Mouse (Mus musculus) brown adipose tissue, adult 24 weeks (tissue): ENCODE results near the gene Smok3a. TPM values are rescaled to one million over a fixed set of nuclear protein-coding genes. Genes with fewer than 3 reads are reported as not detected.

Experiments
- H3K27ac ChIP-seq: fragments of 200-500 bp; replicated peaks from 2 replicates; pipeline ENCODE4 v1.5.1; 2012; ENCODE audit warnings: low read depth, mild to moderate bottlenecking, low read length
- H3K4me1 ChIP-seq: fragments of 200-500 bp; 2 replicates; pipeline ENCODE4 v1.6.1; 2012; ENCODE audit warnings: low read length, mixed read lengths; ENCODE audit not compliant: control insufficient read depth, insufficient read depth, insufficient read length
- H3K4me3 ChIP-seq: fragments of 200-500 bp; 2 replicates; pipeline ENCODE4 v1.5.1; 2012; ENCODE audit warnings: low read depth, mild to moderate bottlenecking, low read length, moderate library complexity; ENCODE audit not compliant: insufficient read depth
- polyA plus RNA-seq: library from polyadenylated mRNA; stranded (reverse); fragments of >200 nt; gene quantifications from 2 replicates; pipeline ENCODE4 v1.2.4, GENCODE M21; 2012; ENCODE audit not compliant: missing spikeins, insufficient read depth, insufficient read length

The Smok3a gene
- polyA plus RNA-seq, 1 experiment: not detected

DNA sequence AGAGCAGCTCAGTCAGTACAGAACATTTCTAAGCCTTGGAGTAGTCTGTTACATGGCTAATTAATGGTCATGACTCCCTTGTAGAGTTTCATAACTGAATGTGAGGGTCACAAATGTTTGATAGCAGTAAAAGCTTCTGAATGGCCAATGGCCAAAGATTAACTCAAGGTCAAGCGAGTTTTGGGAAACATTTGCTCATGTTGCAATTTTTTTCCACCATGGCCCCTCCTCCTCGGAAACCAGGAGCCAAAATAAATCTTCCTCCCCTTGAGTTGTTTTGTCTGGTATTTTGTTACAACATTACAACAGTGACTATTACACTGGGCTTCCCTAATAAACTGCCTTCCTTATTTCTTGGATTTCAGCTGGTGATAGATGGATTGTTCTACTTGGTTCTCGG, 54.6 kb downstream of the Smok3a start:
- no peaks in the 10 kb centered on the region for H3K4me1 ChIP-seq
- H3K27ac ChIP-seq: no peak overlapping the region
- H3K4me3 ChIP-seq: no peak overlapping the region

DNA sequence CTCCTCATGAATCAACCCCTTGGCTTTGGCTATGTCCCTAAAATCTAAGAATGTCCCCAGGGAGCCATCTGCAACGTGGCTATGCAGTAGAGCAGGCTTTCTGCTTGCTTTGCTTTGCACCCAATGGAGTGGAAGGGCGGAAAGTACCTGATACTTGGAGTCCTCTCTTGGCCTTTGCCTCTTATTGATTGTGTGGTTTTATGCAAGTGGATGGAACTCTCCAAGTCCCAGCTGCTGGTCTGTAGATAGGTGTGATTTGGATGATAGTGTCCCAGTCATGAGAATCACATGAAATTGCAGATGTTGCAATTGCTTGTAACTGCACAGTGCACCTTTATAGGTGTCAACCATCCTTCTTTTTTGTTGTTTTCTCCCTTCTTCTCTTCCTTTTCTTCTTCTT, 55.1 kb downstream of the Smok3a start:
- Histone ChIP-seq H3K27ac (no peak overlapping the region), H3K4me3 (no peak overlapping the region), H3K4me1 (no peaks in the 10 kb centered on the region)

DNA sequence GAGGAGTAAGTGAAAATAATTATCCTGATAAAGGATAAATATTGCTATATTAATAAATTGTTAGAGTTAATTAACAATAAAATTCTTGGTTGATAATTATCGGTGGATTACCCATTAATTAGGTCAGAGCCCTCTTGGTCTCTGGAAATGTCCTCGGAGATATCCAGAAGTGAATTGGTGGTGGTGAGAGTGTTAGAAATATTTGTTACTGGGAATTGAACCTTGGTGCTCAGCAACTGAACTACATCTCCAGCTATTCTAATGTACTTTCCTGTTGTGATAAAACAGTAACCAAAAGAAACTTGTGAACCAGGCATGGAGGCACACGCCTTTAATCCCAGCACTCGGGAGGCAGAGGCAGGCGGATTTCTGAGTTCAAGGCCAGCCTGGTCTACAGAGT, 59.4 kb downstream of the Smok3a start:
- H3K4me1 ChIP-seq: 0 out of 2 replicates have a peak, but pooled peaks cover 2% of the 10 kb centered on the region
- no peak overlapping the region for H3K27ac ChIP-seq
- no peak overlapping the region for H3K4me3 ChIP-seq

DNA sequence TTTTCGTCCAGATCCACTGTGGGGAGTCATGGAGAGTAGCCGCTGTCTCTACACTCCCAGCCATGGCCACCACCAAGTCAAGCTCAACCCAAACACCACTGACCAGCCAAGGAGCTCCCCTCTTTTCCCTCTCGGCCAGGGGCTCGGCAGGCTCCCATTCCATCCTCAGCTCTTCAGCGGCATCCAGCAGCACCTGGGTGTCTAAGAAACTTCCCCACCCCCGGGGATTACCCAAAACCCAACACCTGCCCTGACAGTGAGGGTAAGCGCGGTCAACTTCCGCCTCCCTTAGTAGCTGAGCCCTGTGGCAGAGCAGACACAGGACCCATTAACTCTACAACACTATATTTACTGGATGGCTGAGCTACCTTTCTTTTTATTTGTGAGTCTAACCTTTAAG, 60.4 kb downstream of the Smok3a start:
- Histone ChIP-seq H3K27ac (no peak overlapping the region), H3K4me3 (no peak overlapping the region), H3K4me1 (peaks cover 4% of the 10 kb centered on the region; the same call in 1 of the 2 replicates)

DNA sequence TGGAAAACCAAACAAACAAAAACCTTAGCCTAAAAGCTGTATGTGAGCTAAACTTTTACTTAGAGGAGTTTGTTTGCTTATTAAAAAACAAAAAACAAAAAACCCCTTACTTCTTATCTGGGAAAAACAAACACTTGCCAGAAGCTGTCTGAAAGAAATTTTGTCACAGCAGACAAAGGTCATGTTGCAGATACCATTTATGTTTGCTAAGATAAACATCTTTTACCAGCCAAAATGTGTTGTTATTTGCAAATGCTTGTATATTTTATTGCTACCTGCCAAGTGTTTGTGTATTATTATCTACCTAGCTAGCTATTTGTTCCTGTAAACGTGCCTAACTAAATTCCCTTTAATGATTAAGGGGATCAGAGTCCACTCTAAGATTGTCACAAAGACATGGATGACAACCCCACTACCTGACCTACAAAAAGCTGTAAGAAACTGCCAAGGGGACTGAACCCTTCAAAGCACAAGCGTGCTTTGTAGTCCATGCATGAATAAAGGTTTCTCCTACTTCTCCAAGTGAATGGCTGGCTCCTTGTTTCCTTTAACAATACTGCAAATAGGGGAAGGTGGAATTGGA, 62.3 kb downstream of the Smok3a start:
- Histone ChIP-seq H3K4me3 (no peak overlapping the region), H3K4me1 (peaks cover 4% of the 10 kb centered on the region; the same call in 1 of the 2 replicates), H3K27ac (no peak overlapping the region)

DNA sequence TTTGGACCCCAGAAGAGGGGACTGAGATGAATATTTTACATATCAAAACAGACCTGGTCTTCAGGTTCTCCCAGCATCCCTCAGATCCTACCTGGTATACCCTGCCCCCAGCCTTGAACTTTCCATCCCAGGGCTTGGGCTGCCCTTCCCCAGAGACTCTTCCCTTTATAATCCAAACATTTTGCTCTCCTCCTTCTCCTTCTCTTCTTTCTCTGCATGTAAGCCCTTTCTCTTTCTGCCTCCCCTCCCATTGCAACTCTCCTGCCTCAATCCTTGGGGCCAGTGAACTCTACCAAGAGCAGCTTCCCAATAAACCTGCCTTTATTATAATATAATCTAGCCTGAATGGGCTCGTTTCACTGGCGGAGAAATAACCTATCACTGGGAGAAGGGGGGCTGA, 62.9 kb downstream of the Smok3a start:
- peaks cover 4% of the 10 kb centered on the region; the same call in 1 of the 2 replicates for H3K4me1 ChIP-seq
- H3K27ac ChIP-seq: no peak overlapping the region
- H3K4me3 ChIP-seq: no peak overlapping the region

Other genes starting within 250 kb of the Smok3a start
- 15.1 and 15.4 TPM in 2 replicates for gene Ppp1r35, start 242.4 kb upstream of the Smok3a start, polyA plus RNA-seq
- 14.3 and 21.2 TPM in 2 replicates for gene Mepce, start 233.6 kb upstream of the Smok3a start, polyA plus RNA-seq
- 2.9 and 4.9 TPM in 2 replicates for gene Zcwpw1, start 233.5 kb upstream of the Smok3a start, polyA plus RNA-seq
- 1.3 TPM in 1 of 2 replicates, not detected in the other for gene Pilra, start 185.0 kb upstream of the Smok3a start, polyA plus RNA-seq
- 1.0 and 1.4 TPM in 2 replicates for gene Pilrb1, start 163.2 kb upstream of the Smok3a start, polyA plus RNA-seq
- gene Pilrb2, start 149.4 kb upstream of the Smok3a start, polyA plus RNA-seq: 2.5 and 5.5 TPM in 2 replicates
- not detected in 2 replicates for gene Cyp3a13, start 99.6 kb upstream of the Smok3a start, polyA plus RNA-seq
- gene Gjc3, start 58.2 kb upstream of the Smok3a start, polyA plus RNA-seq: 0.24 TPM in 1 of 2 replicates, not detected in the other
- gene Azgp1, start 39.7 kb upstream of the Smok3a start, polyA plus RNA-seq: 2.9 TPM in 1 of 2 replicates, not detected in the other
- gene Smok3b, start 168 bp downstream of the Smok3a start, polyA plus RNA-seq: not detected in 2 replicates
- not detected in 2 replicates for gene Smok3c, start 31.9 kb downstream of the Smok3a start, polyA plus RNA-seq
- gene Zkscan1, start 63.8 kb downstream of the Smok3a start, polyA plus RNA-seq: 7.2 and 9.4 TPM in 2 replicates
- 7.5 and 10.5 TPM in 2 replicates for gene Zscan21, start 95.6 kb downstream of the Smok3a start, polyA plus RNA-seq
- 6.6 and 6.8 TPM in 2 replicates for gene Zfp113, start 134.5 kb downstream of the Smok3a start, polyA plus RNA-seq
- 150 and 170 TPM in 2 replicates for gene Cops6, start 139.8 kb downstream of the Smok3a start, polyA plus RNA-seq
- 12.0 and 12.4 TPM in 2 replicates for gene Ap4m1, start 150.7 kb downstream of the Smok3a start, polyA plus RNA-seq
- gene Mcm7, start 151.2 kb downstream of the Smok3a start, polyA plus RNA-seq: 8.5 and 10.4 TPM in 2 replicates
- 18.0 and 22.4 TPM in 2 replicates for gene Taf6, start 166.2 kb downstream of the Smok3a start, polyA plus RNA-seq
- gene Cnpy4, start 166.2 kb downstream of the Smok3a start, polyA plus RNA-seq: 8.0 and 11.0 TPM in 2 replicates
- 4.6 and 5.8 TPM in 2 replicates for gene Mblac1, start 173.1 kb downstream of the Smok3a start, polyA plus RNA-seq
- not detected in 2 replicates for gene Nxpe5, start 204.6 kb downstream of the Smok3a start, polyA plus RNA-seq
- gene Lamtor4, start 234.2 kb downstream of the Smok3a start, polyA plus RNA-seq: 102 and 115 TPM in 2 replicates
- 5.1 and 7.1 TPM in 2 replicates for gene BC037034, start 242.8 kb downstream of the Smok3a start, polyA plus RNA-seq